Mouse (Mus musculus): ENCODE measurements around the gene 2310034G01Rik. TPM values are rescaled to one million over a fixed set of nuclear protein-coding genes. Genes with fewer than 3 reads are reported as not detected.

2310034G01Rik gene
- polyA plus RNA-seq, 1 experiment from 2014 or later = 1.9 TPM

GRCm38 (mm10) chr19:46318586-46319378, 31.3 kb downstream of the 2310034G01Rik start:
- no peaks in the 10 kb centered on the region for H3K9me3 ChIP-seq (ENCODE audit: control insufficient read depth, low read length)
- peak; percentile 34; the same call in 1 of the 2 replicates for ATAC-seq (ENCODE audit: low read depth)
- peaks cover 14% of the 10 kb centered on the region for H3K4me1 ChIP-seq (replicated peaks; ENCODE audit: control insufficient read depth, insufficient read depth, low read length)
- H3K4me3 ChIP-seq (ENCODE audit: low read length) = no peak overlapping the region
- peak overlapping the region; percentile 25 for H3K4me2 ChIP-seq (ENCODE audit: low read depth, low read length)
- WGBS = 10% methylated on average over 16 of the region's 16 CpGs
- H3K27ac ChIP-seq (ENCODE audit: low read length) = no peak overlapping the region
- H3K36me3 ChIP-seq (ENCODE audit: control insufficient read depth, insufficient read depth, low read length) = no peaks in the 10 kb centered on the region
- H3K27me3 ChIP-seq (ENCODE audit: control insufficient read depth, insufficient read depth, low read depth, low read length) = peaks cover 89% of the 10 kb centered on the region
- no peak overlapping the region for H3K9ac ChIP-seq (ENCODE audit: low read length)

GRCm38 (mm10) chr19:46318031-46318471, 32.1 kb downstream of the 2310034G01Rik start:
- WGBS = 2% methylated on average over 37 of the region's 42 CpGs
- Histone ChIP-seq H3K4me2 (ENCODE audit: low read depth, low read length) (peak overlapping the region; percentile 79), H3K27me3 (ENCODE audit: control insufficient read depth, insufficient read depth, low read depth, low read length) (peaks cover 81% of the 10 kb centered on the region), H3K9ac (ENCODE audit: low read length) (peak overlapping the region; percentile 50; the same call in 1 of the 2 replicates), H3K36me3 (ENCODE audit: control insufficient read depth, insufficient read depth, low read length) (no peaks in the 10 kb centered on the region), H3K9me3 (ENCODE audit: control insufficient read depth, low read length) (no peaks in the 10 kb centered on the region), H3K4me3 (ENCODE audit: low read length) (peak overlapping the region; percentile 54), H3K4me1 (replicated peaks; ENCODE audit: control insufficient read depth, insufficient read depth, low read length) (peaks cover 14% of the 10 kb centered on the region), H3K27ac (ENCODE audit: low read length) (no peak overlapping the region)
- peak; percentile 12; the same call in 1 of the 2 replicates for ATAC-seq (ENCODE audit: low read depth)

GRCm38 (mm10) chr19:46317546-46317885, 32.6 kb downstream of the 2310034G01Rik start:
- peak; percentile 10; the same call in 1 of the 2 replicates for ATAC-seq (ENCODE audit: low read depth)
- Histone ChIP-seq H3K4me2 (ENCODE audit: low read depth, low read length) (peak overlapping the region; percentile 79), H3K4me1 (replicated peaks; ENCODE audit: control insufficient read depth, insufficient read depth, low read length) (peaks cover 14% of the 10 kb centered on the region)

GRCm38 (mm10) chr19:46316846-46317545, 33.1 kb downstream of the 2310034G01Rik start:
- H3K4me1 ChIP-seq (replicated peaks; ENCODE audit: control insufficient read depth, insufficient read depth, low read length) = peaks cover 14% of the 10 kb centered on the region
- peak overlapping the region; percentile 50 for H3K9ac ChIP-seq (ENCODE audit: low read length)
- peaks cover 75% of the 10 kb centered on the region for H3K27me3 ChIP-seq (ENCODE audit: control insufficient read depth, insufficient read depth, low read depth, low read length)
- H3K27ac ChIP-seq (ENCODE audit: low read length) = no peak overlapping the region
- H3K36me3 ChIP-seq (ENCODE audit: control insufficient read depth, insufficient read depth, low read length) = no peaks in the 10 kb centered on the region
- no peaks in the 10 kb centered on the region for H3K9me3 ChIP-seq (ENCODE audit: control insufficient read depth, low read length)
- WGBS = 30% methylated on average over 15 of the region's 15 CpGs
- ATAC-seq (ENCODE audit: low read depth) = no peak
- H3K4me2 ChIP-seq (ENCODE audit: low read depth, low read length) = peak overlapping the region; percentile 79
- peak overlapping the region; percentile 54 for H3K4me3 ChIP-seq (ENCODE audit: low read length)

More at GRCm38 (mm10) chr19:46317546-46317885, 32.6 kb downstream of the 2310034G01Rik start:
- Histone ChIP-seq H3K27me3 (ENCODE audit: control insufficient read depth, insufficient read depth, low read depth, low read length) (peaks cover 76% of the 10 kb centered on the region), H3K27ac (ENCODE audit: low read length) (no peak overlapping the region), H3K9me3 (ENCODE audit: control insufficient read depth, low read length) (no peaks in the 10 kb centered on the region), H3K9ac (ENCODE audit: low read length) (peak overlapping the region; percentile 50), H3K4me3 (ENCODE audit: low read length) (peak overlapping the region; percentile 54), H3K36me3 (ENCODE audit: control insufficient read depth, insufficient read depth, low read length) (no peaks in the 10 kb centered on the region)
- under 1% methylated on average over 47 of the region's 48 CpGs for WGBS

GRCm38 (mm10) chr19:46315752-46316610, 34.1 kb downstream of the 2310034G01Rik start:
- Histone ChIP-seq H3K27ac (ENCODE audit: low read length) (no peak overlapping the region), H3K4me2 (ENCODE audit: low read depth, low read length) (no peak overlapping the region), H3K9ac (ENCODE audit: low read length) (no peak overlapping the region), H3K4me1 (replicated peaks; ENCODE audit: control insufficient read depth, insufficient read depth, low read length) (peaks cover 14% of the 10 kb centered on the region), H3K36me3 (ENCODE audit: control insufficient read depth, insufficient read depth, low read length) (peaks cover 5% of the 10 kb centered on the region; the same call in 1 of the 2 replicates), H3K27me3 (ENCODE audit: control insufficient read depth, insufficient read depth, low read depth, low read length) (peaks cover 69% of the 10 kb centered on the region), H3K4me3 (ENCODE audit: low read length) (no peak overlapping the region), H3K9me3 (ENCODE audit: control insufficient read depth, low read length) (no peaks in the 10 kb centered on the region)
- 47% methylated on average over 12 of the region's 12 CpGs for WGBS
- no peak for ATAC-seq (ENCODE audit: low read depth)

GRCm38 (mm10) chr19:46314872-46315742, 35.0 kb downstream of the 2310034G01Rik start:
- H3K27me3 ChIP-seq (ENCODE audit: control insufficient read depth, insufficient read depth, low read depth, low read length) = peaks cover 61% of the 10 kb centered on the region
- H3K4me2 ChIP-seq (ENCODE audit: low read depth, low read length) = no peak overlapping the region
- H3K9ac ChIP-seq (ENCODE audit: low read length) = no peak overlapping the region
- peaks cover 14% of the 10 kb centered on the region for H3K4me1 ChIP-seq (replicated peaks; ENCODE audit: control insufficient read depth, insufficient read depth, low read length)
- no peak overlapping the region for H3K27ac ChIP-seq (ENCODE audit: low read length)
- ATAC-seq (ENCODE audit: low read depth) = no peak
- 39% methylated on average over 14 of the region's 14 CpGs for WGBS
- H3K36me3 ChIP-seq (ENCODE audit: control insufficient read depth, insufficient read depth, low read length) = peaks cover 10% of the 10 kb centered on the region; the same call in 1 of the 2 replicates
- H3K4me3 ChIP-seq (ENCODE audit: low read length) = no peak overlapping the region
- no peaks in the 10 kb centered on the region for H3K9me3 ChIP-seq (ENCODE audit: control insufficient read depth, low read length)

GRCm38 (mm10) chr19:46314151-46314601, 35.9 kb downstream of the 2310034G01Rik start:
- Histone ChIP-seq H3K27me3 (ENCODE audit: control insufficient read depth, insufficient read depth, low read depth, low read length) (peaks cover 51% of the 10 kb centered on the region), H3K9ac (ENCODE audit: low read length) (no peak overlapping the region), H3K36me3 (ENCODE audit: control insufficient read depth, insufficient read depth, low read length) (peaks cover 10% of the 10 kb centered on the region; the same call in 1 of the 2 replicates), H3K4me1 (replicated peaks; ENCODE audit: control insufficient read depth, insufficient read depth, low read length) (peaks cover 17% of the 10 kb centered on the region), H3K9me3 (ENCODE audit: control insufficient read depth, low read length) (no peaks in the 10 kb centered on the region), H3K4me3 (ENCODE audit: low read length) (no peak overlapping the region), H3K27ac (ENCODE audit: low read length) (no peak overlapping the region), H3K4me2 (ENCODE audit: low read depth, low read length) (no peak overlapping the region)
- 13% methylated on average over 18 of the region's 18 CpGs for WGBS
- no peak for ATAC-seq (ENCODE audit: low read depth)

- H3K9ac ChIP-seq (ENCODE audit: low read length) = no peak overlapping the region
- peaks cover 16% of the 10 kb centered on the region for H3K4me1 ChIP-seq (replicated peaks; ENCODE audit: control insufficient read depth, insufficient read depth, low read length)
- WGBS = 75% methylated on average over 6 of the region's 6 CpGs
- H3K9me3 ChIP-seq (ENCODE audit: control insufficient read depth, low read length) = no peaks in the 10 kb centered on the region
- ATAC-seq (ENCODE audit: low read depth) = no peak
- H3K27me3 ChIP-seq (ENCODE audit: control insufficient read depth, insufficient read depth, low read depth, low read length) = peaks cover 46% of the 10 kb centered on the region
- no peak overlapping the region for H3K4me3 ChIP-seq (ENCODE audit: low read length)
- no peak overlapping the region for H3K27ac ChIP-seq (ENCODE audit: low read length)
- no peak overlapping the region for H3K4me2 ChIP-seq (ENCODE audit: low read depth, low read length)
- peaks cover 10% of the 10 kb centered on the region; the same call in 1 of the 2 replicates for H3K36me3 ChIP-seq (ENCODE audit: control insufficient read depth, insufficient read depth, low read length)
Measured at GRCm38 (mm10) chr19:46313591-46313990, 36.5 kb downstream of the 2310034G01Rik start.

Data from lung, embryonic 16.5 days (tissue).